Mouse (Mus musculus) C2C12 (cell line): ENCODE data around the gene Ubac2. TPM values are rescaled to one million over a fixed set of nuclear protein-coding genes. Genes with fewer than 3 reads are reported as not detected.

Source experiments
- H3K27me3 ChIP-seq: one replicate; pipeline ENCODE4 v1.6.1; 2011; ENCODE audit not compliant: control insufficient read depth, insufficient read depth, insufficient read length
- H3K36me3 ChIP-seq: one replicate; pipeline ENCODE4 v1.6.1; 2011; ENCODE audit not compliant: control insufficient read depth, insufficient read depth
- H3K4me3 ChIP-seq: one replicate; pipeline ENCODE4 v1.5.1; 2011; ENCODE audit warnings: mild to moderate bottlenecking, control low read depth; ENCODE audit not compliant: poor library complexity, insufficient read depth, severe bottlenecking
- H3K79me2 ChIP-seq: one replicate; pipeline ENCODE4 v1.6.1; 2011; ENCODE audit not compliant: control insufficient read depth, insufficient read depth
- H3K79me3 ChIP-seq: one replicate; pipeline ENCODE4 v1.6.1; 2011; ENCODE audit warnings: low read depth, control low read depth
- H3ac ChIP-seq: one replicate; pipeline ENCODE3; 2011; ENCODE audit warnings: low read depth; ENCODE audit not compliant: control insufficient read depth, insufficient read length
- CEBPB ChIP-seq: IDR thresholded peaks from one replicate; pipeline ENCODE4 v1.6.1; 2011; ENCODE audit warnings: low read depth, mild to moderate bottlenecking, control low read depth, moderate library complexity
- CTCF ChIP-seq: IDR thresholded peaks from one replicate; pipeline ENCODE4 v1.5.1; 2011; ENCODE audit not compliant: control insufficient read depth, insufficient read depth, insufficient read length
- FOSL1 ChIP-seq: IDR thresholded peaks from one replicate; pipeline ENCODE4 v1.8.0; 2011; ENCODE audit warnings: mild to moderate bottlenecking, low read length; ENCODE audit not compliant: poor library complexity, insufficient read depth, severe bottlenecking
- MAX ChIP-seq: IDR thresholded peaks from one replicate; pipeline ENCODE4 v1.6.1; 2011; ENCODE audit warnings: mild to moderate bottlenecking, control low read depth
- MYOD1 ChIP-seq: IDR thresholded peaks from one replicate; pipeline ENCODE4 v1.6.1; 2011; ENCODE audit warnings: low read depth; ENCODE audit not compliant: control insufficient read depth, insufficient read length
- MYOG ChIP-seq: IDR thresholded peaks from one replicate; pipeline ENCODE4 v1.6.1; 2011; ENCODE audit not compliant: control insufficient read depth, insufficient read length; ENCODE audit errors: extremely low read depth
- USF1 ChIP-seq: IDR thresholded peaks from one replicate; pipeline ENCODE4 v1.6.1; 2011; ENCODE audit warnings: low read depth, mild to moderate bottlenecking, control low read depth, moderate library complexity
- long read RNA-seq, 2 experiments: library from polyadenylated mRNA; unstranded; transcript quantifications; one replicate each; pipeline ENCODE4 v2.0.0; 2019 to 2020
- polyA plus RNA-seq: library from polyadenylated mRNA; unstranded; fragments of >200 nt; fragmentation: generic; extraction: Trizol; gene quantifications from one replicate; pipeline ENCODE4 v1.2.1, GENCODE M21; 2012; ENCODE audit warnings: missing spikeins

Ubac2 gene
- 37.8 TPM for polyA plus RNA-seq
- long read RNA-seq, experiment 1, transcript Ubac2-201 (9 exons, 2,139 nt), result major isoform, 49 of 67 reads
- long read RNA-seq, experiment 1, partial matches to known transcripts, result 3 of 67 reads
- long read RNA-seq, experiment 1, other reads (novel, unspliced or antisense), result 15 of 67 reads
- long read RNA-seq, experiment 2, transcript Ubac2-201 (9 exons, 2,139 nt), result major isoform, 267 of 326 reads
- long read RNA-seq, experiment 2, partial matches to known transcripts, result 7 of 326 reads
- long read RNA-seq, experiment 2, other reads (novel, unspliced or antisense), result 52 of 326 reads

DNA sequence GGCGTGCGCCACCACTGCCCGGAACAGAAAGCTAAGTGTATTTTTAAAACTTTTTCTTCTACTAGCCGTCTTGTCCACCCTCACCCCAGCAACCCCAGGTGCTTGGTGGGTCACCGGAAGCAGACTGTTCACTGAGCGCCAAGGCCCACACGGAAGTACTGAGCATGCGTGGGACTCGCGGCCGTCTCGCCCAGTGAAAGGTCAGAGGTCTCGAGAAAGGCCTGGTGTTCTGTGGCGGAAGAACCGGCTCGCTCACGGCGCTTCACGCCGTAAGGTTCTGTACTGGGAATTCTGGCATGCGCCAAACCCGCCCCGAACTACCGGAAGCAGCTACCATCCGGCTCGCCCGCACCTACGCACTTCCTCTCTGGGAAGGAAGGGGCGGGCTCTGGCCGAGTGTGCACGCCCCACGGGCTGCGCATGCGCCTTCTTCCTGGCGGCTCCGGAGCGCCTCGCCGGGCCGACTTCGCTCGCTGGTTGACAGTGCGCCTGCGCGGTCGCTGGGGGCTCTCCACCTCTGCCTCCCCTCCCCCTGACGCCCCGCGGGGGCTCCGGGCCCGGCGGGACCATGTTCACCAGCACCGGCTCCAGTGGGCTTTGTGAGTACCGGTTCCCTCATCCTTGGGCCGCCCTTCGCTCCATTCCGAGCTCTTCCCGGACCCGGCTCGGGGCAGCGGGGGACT lies at the start of gene Ubac2:
Gene Ubac2, plus strand, starts transcription at position 445 of the 683 bp plus-strand sequence.
- H3ac ChIP-seq, result peak within 1 kb of the TSS; percentile 96
- H3K79me2 ChIP-seq, result peaks cover 47% of the 10 kb centered on the region
- no peaks in the 10 kb centered on the region for H3K36me3 ChIP-seq
- TF ChIP-seq USF1 (no peak), MAX (peak; percentile 66)
- peak within 1 kb of the TSS; percentile 93 for H3K4me3 ChIP-seq
- H3K79me3 ChIP-seq, result peaks cover 19% of the 10 kb centered on the region
- peaks cover 5% of the 10 kb centered on the region for H3K27me3 ChIP-seq

DNA sequence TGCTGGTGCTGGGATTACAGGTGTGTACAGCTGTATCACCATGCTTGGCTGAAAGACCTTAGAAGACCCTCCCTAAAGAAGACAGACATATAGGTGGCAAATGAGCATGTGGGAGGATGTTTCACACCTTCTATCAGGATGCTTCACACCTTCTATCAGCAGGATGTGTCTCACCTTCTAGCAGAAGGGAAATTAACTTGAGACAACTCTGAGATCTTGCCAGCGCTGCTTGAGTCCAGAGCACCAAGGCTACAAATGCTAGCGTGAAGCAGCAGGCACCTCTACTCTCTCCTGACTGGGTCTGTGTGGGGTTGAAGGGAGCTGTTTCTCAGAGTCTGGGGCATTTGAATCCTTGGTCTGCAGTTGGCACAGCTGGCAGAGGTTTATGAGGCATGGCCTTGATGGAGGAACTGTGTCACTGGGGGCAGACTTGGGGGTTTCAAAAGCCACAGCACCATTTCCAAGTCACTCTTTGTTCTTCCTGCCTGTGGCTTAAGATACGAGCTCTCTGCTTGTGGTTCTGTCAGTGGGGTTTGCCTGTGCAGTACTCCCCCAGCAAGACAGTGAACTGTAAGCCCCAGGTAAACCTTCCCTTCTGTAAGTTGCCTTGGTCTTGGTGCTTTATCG lies 48.5 kb upstream of the Ubac2 start:
- TF ChIP-seq CEBPB (no peak), CTCF (no peak), FOSL1 (no peak), USF1 (no peak), MYOG (no peak), MYOD1 (no peak), MAX (no peak)
- Histone ChIP-seq H3K27me3 (no peaks in the 10 kb centered on the region), H3ac (no peak overlapping the region), H3K4me3 (no peak overlapping the region), H3K79me3 (no peaks in the 10 kb centered on the region), H3K79me2 (no peaks in the 10 kb centered on the region), H3K36me3 (no peaks in the 10 kb centered on the region)

DNA sequence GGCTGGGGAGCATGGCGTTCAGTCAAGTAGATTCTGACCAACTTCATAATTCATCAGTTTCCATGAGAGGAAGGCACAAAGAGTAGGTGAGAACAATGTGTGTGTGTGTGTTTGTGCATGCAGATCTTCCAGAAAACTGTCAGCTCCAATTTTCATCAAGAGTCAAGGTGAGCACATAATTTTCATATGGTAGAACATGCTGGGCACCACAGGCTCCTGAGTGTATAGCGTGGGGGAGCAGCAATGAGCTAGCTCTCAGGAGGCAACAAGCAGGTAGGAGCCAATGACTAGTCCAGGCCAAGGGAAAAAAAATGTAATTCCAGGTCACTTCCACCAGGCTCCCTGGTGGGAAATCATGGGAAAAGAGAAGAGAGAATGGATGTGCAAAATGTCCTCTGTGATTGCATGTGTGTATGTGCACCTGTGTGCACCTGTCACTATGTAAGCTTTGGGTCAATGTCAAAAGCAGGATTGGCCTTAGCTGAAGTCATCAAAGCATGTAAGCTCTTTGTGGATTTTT lies 45.4 kb upstream of the Ubac2 start:
- Histone ChIP-seq H3ac (no peak overlapping the region), H3K79me2 (no peaks in the 10 kb centered on the region), H3K36me3 (no peaks in the 10 kb centered on the region), H3K4me3 (no peak overlapping the region), H3K27me3 (no peaks in the 10 kb centered on the region), H3K79me3 (no peaks in the 10 kb centered on the region)
- TF ChIP-seq CTCF (no peak), CEBPB (no peak), MYOG (no peak), USF1 (no peak), MYOD1 (no peak), MAX (no peak), FOSL1 (no peak)

DNA sequence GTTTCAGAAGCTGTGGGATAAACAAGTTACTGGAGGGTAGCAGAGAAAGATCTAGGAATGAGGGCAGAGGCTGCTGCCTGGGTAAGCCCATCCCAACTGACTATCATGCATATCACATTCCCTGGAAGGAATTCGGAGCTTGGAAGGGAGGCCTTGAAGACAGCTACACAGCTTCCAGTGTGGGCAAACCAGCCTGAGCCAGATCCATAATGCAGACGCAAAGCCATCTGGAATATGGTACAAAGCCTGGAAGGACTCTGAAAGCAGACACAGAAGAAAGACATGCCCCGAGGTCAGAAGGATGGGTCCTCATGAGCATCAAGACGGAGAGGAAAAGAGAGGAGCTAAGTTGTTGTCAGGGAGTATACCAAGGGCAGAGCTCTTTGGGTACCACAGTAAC lies 40.3 kb upstream of the Ubac2 start:
- H3K36me3 ChIP-seq, result no peaks in the 10 kb centered on the region
- TF ChIP-seq MAX (no peak), MYOD1 (no peak), USF1 (no peak), CTCF (no peak), FOSL1 (no peak), MYOG (no peak), CEBPB (no peak)
- H3ac ChIP-seq, result no peak overlapping the region
- no peaks in the 10 kb centered on the region for H3K79me2 ChIP-seq
- H3K79me3 ChIP-seq, result no peaks in the 10 kb centered on the region
- H3K4me3 ChIP-seq, result no peak overlapping the region
- H3K27me3 ChIP-seq, result no peaks in the 10 kb centered on the region

DNA sequence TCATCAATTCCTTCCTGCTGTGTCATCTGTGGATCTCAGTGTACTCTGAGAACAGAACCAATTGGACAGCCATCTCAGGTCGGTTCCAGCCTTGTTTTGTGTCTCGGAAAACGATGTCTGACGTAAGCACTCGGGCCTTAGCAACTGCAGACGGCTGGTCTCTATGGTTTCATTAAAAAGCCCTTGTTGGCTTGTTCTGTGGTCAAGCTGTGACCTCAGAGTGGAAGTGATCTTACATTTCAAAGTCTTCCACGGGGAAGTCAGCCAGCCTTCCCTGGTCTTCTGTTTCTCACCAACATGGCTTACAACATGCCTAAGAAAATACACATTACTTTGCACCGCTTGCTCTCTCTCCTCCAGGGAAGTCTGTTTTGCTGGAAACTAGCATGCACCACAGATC lies 38.2 kb upstream of the Ubac2 start:
- Histone ChIP-seq H3K79me2 (no peaks in the 10 kb centered on the region), H3K36me3 (no peaks in the 10 kb centered on the region), H3K4me3 (no peak overlapping the region), H3K79me3 (no peaks in the 10 kb centered on the region), H3K27me3 (no peaks in the 10 kb centered on the region), H3ac (no peak overlapping the region)
- TF ChIP-seq MYOD1 (no peak), MYOG (no peak), USF1 (no peak), MAX (no peak), CTCF (no peak), CEBPB (no peak), FOSL1 (no peak)

DNA sequence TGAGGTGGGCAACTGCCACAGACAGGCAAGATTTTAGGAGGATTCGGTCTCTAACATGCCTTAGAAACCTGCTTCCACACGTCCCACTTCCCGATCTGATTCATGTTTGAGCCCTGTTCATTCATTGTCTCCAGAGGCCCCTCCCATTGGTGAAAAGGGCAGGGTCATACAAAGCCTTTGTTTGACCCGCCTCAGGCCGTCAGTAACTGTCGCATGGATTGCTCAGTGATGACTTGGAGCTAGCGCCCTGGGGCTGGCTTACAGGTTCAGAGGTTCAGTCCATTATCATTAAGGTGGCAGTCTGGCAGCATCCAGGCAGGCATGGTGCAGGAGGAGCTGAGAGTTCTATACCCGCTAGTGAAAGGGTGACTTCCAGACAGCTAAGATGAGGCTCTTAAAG lies 33.9 kb upstream of the Ubac2 start:
- Histone ChIP-seq H3K36me3 (no peaks in the 10 kb centered on the region), H3K79me2 (no peaks in the 10 kb centered on the region), H3K27me3 (no peaks in the 10 kb centered on the region), H3K79me3 (no peaks in the 10 kb centered on the region), H3ac (no peak overlapping the region), H3K4me3 (no peak overlapping the region)
- TF ChIP-seq MYOG, result no peak
- TF ChIP-seq CTCF, result no peak
- TF ChIP-seq MAX, result no peak
- no peak for TF ChIP-seq FOSL1
- TF ChIP-seq CEBPB, result no peak
- no peak for TF ChIP-seq MYOD1
- no peak for TF ChIP-seq USF1
